Mouse (Mus musculus) testis, adult 2 months (tissue): ENCODE measurements around the gene B4galnt2.
A peak's percentile ranks its signal among the peaks of the same experiment; 100 is the strongest.

ENCODE experiments used
- CTCF ChIP-seq: fragments of 200-500 bp; IDR thresholded peaks from 2 replicates; pipeline ENCODE4 v1.5.1; 2012; ENCODE audit warnings: low read depth, mild to moderate bottlenecking, inconsistent platforms, low read length, moderate library complexity; ENCODE audit not compliant: control insufficient read depth, insufficient read depth, insufficient replicate concordance
- POLR2A ChIP-seq: fragments of 200-500 bp; IDR thresholded peaks from 2 replicates; pipeline ENCODE4 v1.6.1; 2012; ENCODE audit warnings: low read depth, mild to moderate bottlenecking, inconsistent platforms, low read length, moderate library complexity; ENCODE audit not compliant: control insufficient read depth

- TF ChIP-seq CTCF (no peak), POLR2A (peak; percentile 48; the same call in 1 of the 2 replicates)
Measured at GRCm38 (mm10) chr11:95875804-95876203, 38.9 kb downstream of the B4galnt2 start.
